Mouse (Mus musculus) C2C12 (cell line): ENCODE results near the gene Tbck. TPM values are rescaled to one million over a fixed set of nuclear protein-coding genes. Genes with fewer than 3 reads are reported as not detected.

Experiments
- H3K27me3 ChIP-seq: one replicate; pipeline ENCODE4 v1.6.1; 2011; ENCODE audit not compliant: control insufficient read depth, insufficient read depth, insufficient read length
- H3K36me3 ChIP-seq: one replicate; pipeline ENCODE4 v1.6.1; 2011; ENCODE audit not compliant: control insufficient read depth, insufficient read depth
- H3K4me3 ChIP-seq: one replicate; pipeline ENCODE4 v1.5.1; 2011; ENCODE audit warnings: mild to moderate bottlenecking, control low read depth; ENCODE audit not compliant: poor library complexity, insufficient read depth, severe bottlenecking
- H3K79me2 ChIP-seq: one replicate; pipeline ENCODE4 v1.6.1; 2011; ENCODE audit not compliant: control insufficient read depth, insufficient read depth
- H3K79me3 ChIP-seq: one replicate; pipeline ENCODE4 v1.6.1; 2011; ENCODE audit warnings: low read depth, control low read depth
- H3ac ChIP-seq: one replicate; pipeline ENCODE3; 2011; ENCODE audit warnings: low read depth; ENCODE audit not compliant: control insufficient read depth, insufficient read length
- CEBPB ChIP-seq: IDR thresholded peaks from one replicate; pipeline ENCODE4 v1.6.1; 2011; ENCODE audit warnings: low read depth, mild to moderate bottlenecking, control low read depth, moderate library complexity
- CTCF ChIP-seq: IDR thresholded peaks from one replicate; pipeline ENCODE4 v1.5.1; 2011; ENCODE audit not compliant: control insufficient read depth, insufficient read depth, insufficient read length
- FOSL1 ChIP-seq: IDR thresholded peaks from one replicate; pipeline ENCODE4 v1.8.0; 2011; ENCODE audit warnings: mild to moderate bottlenecking, low read length; ENCODE audit not compliant: poor library complexity, insufficient read depth, severe bottlenecking
- MAX ChIP-seq: IDR thresholded peaks from one replicate; pipeline ENCODE4 v1.6.1; 2011; ENCODE audit warnings: mild to moderate bottlenecking, control low read depth
- MYOD1 ChIP-seq: IDR thresholded peaks from one replicate; pipeline ENCODE4 v1.6.1; 2011; ENCODE audit warnings: low read depth; ENCODE audit not compliant: control insufficient read depth, insufficient read length
- MYOG ChIP-seq: IDR thresholded peaks from one replicate; pipeline ENCODE4 v1.6.1; 2011; ENCODE audit not compliant: control insufficient read depth, insufficient read length; ENCODE audit errors: extremely low read depth
- USF1 ChIP-seq: IDR thresholded peaks from one replicate; pipeline ENCODE4 v1.6.1; 2011; ENCODE audit warnings: low read depth, mild to moderate bottlenecking, control low read depth, moderate library complexity
- polyA plus RNA-seq: library from polyadenylated mRNA; unstranded; fragments of >200 nt; fragmentation: generic; extraction: Trizol; gene quantifications from one replicate; pipeline ENCODE4 v1.2.1, GENCODE M21; 2012; ENCODE audit warnings: missing spikeins

The Tbck gene
- polyA plus RNA-seq, 1 experiment: 2.5 TPM

GRCm38 (mm10) chr3:132851841-132852728 is 168.1 kb downstream of the Tbck start:
- no peaks in the 10 kb centered on the region for H3K27me3 ChIP-seq
- H3K79me2 ChIP-seq: no peaks in the 10 kb centered on the region
- no peak overlapping the region for H3K4me3 ChIP-seq
- TF ChIP-seq FOSL1 (no peak), MYOG (no peak), USF1 (no peak), CEBPB (no peak), CTCF (no peak), MAX (no peak), MYOD1 (no peak)
- no peaks in the 10 kb centered on the region for H3K36me3 ChIP-seq
- H3ac ChIP-seq: no peak overlapping the region
- no peaks in the 10 kb centered on the region for H3K79me3 ChIP-seq

GRCm38 (mm10) chr3:132854271-132854670 is 170.3 kb downstream of the Tbck start:
- H3K79me3 ChIP-seq: no peaks in the 10 kb centered on the region
- no peak overlapping the region for H3K4me3 ChIP-seq
- TF ChIP-seq USF1: no peak
- TF ChIP-seq FOSL1: no peak
- TF ChIP-seq MAX: no peak
- TF ChIP-seq MYOG: no peak
- TF ChIP-seq CEBPB: no peak
- no peak for TF ChIP-seq CTCF
- no peak for TF ChIP-seq MYOD1
- H3K36me3 ChIP-seq: no peaks in the 10 kb centered on the region
- H3K79me2 ChIP-seq: no peaks in the 10 kb centered on the region
- H3K27me3 ChIP-seq: no peaks in the 10 kb centered on the region
- H3ac ChIP-seq: no peak overlapping the region

- Histone ChIP-seq H3K4me3 (no peak overlapping the region), H3K79me3 (no peaks in the 10 kb centered on the region), H3K36me3 (no peaks in the 10 kb centered on the region), H3ac (no peak overlapping the region), H3K79me2 (no peaks in the 10 kb centered on the region), H3K27me3 (no peaks in the 10 kb centered on the region)
- no peak for TF ChIP-seq CTCF
- TF ChIP-seq USF1: no peak
- TF ChIP-seq MAX: no peak
- TF ChIP-seq FOSL1: no peak
- no peak for TF ChIP-seq CEBPB
- TF ChIP-seq MYOD1: no peak
- no peak for TF ChIP-seq MYOG
Measured at GRCm38 (mm10) chr3:132855458-132856212, 171.7 kb downstream of the Tbck start.

- Histone ChIP-seq H3K4me3 (no peak overlapping the region), H3K79me3 (no peaks in the 10 kb centered on the region), H3ac (no peak overlapping the region), H3K36me3 (no peaks in the 10 kb centered on the region), H3K27me3 (no peaks in the 10 kb centered on the region), H3K79me2 (no peaks in the 10 kb centered on the region)
- TF ChIP-seq MAX (no peak), MYOD1 (no peak), CEBPB (no peak), FOSL1 (no peak), CTCF (no peak), MYOG (no peak), USF1 (no peak)
Measured at GRCm38 (mm10) chr3:132856651-132857050, 172.7 kb downstream of the Tbck start.

- no peaks in the 10 kb centered on the region for H3K27me3 ChIP-seq
- H3ac ChIP-seq: no peak overlapping the region
- no peaks in the 10 kb centered on the region for H3K36me3 ChIP-seq
- H3K4me3 ChIP-seq: no peak overlapping the region
- no peaks in the 10 kb centered on the region for H3K79me2 ChIP-seq
- TF ChIP-seq MAX (no peak), CEBPB (no peak), MYOD1 (no peak)
- no peaks in the 10 kb centered on the region for H3K79me3 ChIP-seq
Measured at GRCm38 (mm10) chr3:132858849-132859248, 174.9 kb downstream of the Tbck start.
